Comparison of ENCODE assay signal across 41 mouse cellular contexts in the genomic region with DNA sequence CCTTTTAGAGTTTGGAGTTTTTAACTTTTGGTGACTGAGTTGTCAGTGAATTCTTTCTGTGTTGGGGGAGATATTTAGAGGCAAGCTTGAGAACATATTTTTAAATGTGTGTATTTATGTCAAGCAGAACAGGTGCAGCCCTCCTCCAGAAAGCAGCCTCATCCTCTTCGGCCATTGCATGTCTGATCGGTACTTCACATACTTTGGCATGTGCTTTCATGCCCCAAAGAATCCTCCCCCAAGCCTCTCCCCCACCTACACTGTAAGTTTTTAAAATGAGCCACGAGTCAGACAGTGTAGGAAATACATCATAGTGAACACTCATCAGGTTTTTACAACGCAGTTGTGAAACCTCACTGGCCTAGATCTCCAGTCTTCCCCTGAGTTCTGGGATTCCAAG. TPM values are rescaled to one million over a fixed set of nuclear protein-coding genes. Genes with fewer than 3 reads are reported as not detected.
"Had no signal": no experiment of that assay in that cellular context is flagged by ENCODE, and none has a peak within 500 bp of the region (broad histone marks: within the 10 kb centered on the region; RNA-seq: fewer than 3 reads in every experiment).

No protein-coding gene starts in this region.

- ATAC-seq: hindbrain, embryonic 16.5 days; intestine, embryonic 16.5 days; liver, embryonic 12.5 days had no signal

- H3K27ac ChIP-seq: heart, embryonic 10.5 days; heart, embryonic 13.5 days; heart, embryonic 15.5 days; hindbrain, embryonic 13.5 days; kidney, embryonic 15.5 days; kidney, postnatal 0 days; limb, embryonic 13.5 days; limb, embryonic 15.5 days; liver, embryonic 12.5 days; liver, embryonic 14.5 days had no signal

- H3K9ac ChIP-seq: heart, embryonic 13.5 days; heart, embryonic 15.5 days; hindbrain, embryonic 13.5 days; kidney, embryonic 15.5 days; limb, embryonic 13.5 days; limb, embryonic 15.5 days; liver, embryonic 12.5 days; liver, embryonic 14.5 days had no signal

- H3K4me1 ChIP-seq: heart, embryonic 10.5 days; heart, embryonic 13.5 days; heart, embryonic 15.5 days; hindbrain, embryonic 13.5 days; kidney, embryonic 15.5 days; limb, embryonic 13.5 days; limb, embryonic 15.5 days; liver, embryonic 12.5 days had no signal

- H3K4me3 ChIP-seq: heart, embryonic 10.5 days; heart, embryonic 13.5 days; heart, embryonic 15.5 days; hindbrain, embryonic 13.5 days; kidney, embryonic 15.5 days; limb, embryonic 13.5 days; limb, embryonic 15.5 days; liver, embryonic 12.5 days had no signal

- H3K27me3 ChIP-seq: heart, embryonic 13.5 days; heart, embryonic 15.5 days; hindbrain, embryonic 13.5 days; kidney, embryonic 15.5 days; limb, embryonic 13.5 days; limb, embryonic 15.5 days; liver, embryonic 12.5 days had no signal

- DNase-seq: gastrocnemius, postnatal 14 days; gastrocnemius, postnatal 36 days; heart, adult 18-20 months; heart, postnatal 14 days; heart, postnatal 36 days; kidney, adult 11 months; kidney, adult 2 months; kidney, adult 9 months; kidney, postnatal 14 days; kidney, postnatal 36 days; layer of hippocampus, adult 9-11 months; layer of hippocampus, postnatal 36 days; left cerebral cortex, postnatal 4 days had no signal

- H3K9me3 ChIP-seq: heart, embryonic 10.5 days; heart, embryonic 13.5 days; heart, embryonic 15.5 days; hindbrain, embryonic 13.5 days; kidney, embryonic 15.5 days; limb, embryonic 13.5 days; limb, embryonic 15.5 days; liver, embryonic 12.5 days had no signal

- H3K36me3 ChIP-seq: heart, embryonic 10.5 days; heart, embryonic 13.5 days; heart, embryonic 15.5 days; hindbrain, embryonic 13.5 days; kidney, embryonic 15.5 days; limb, embryonic 13.5 days; limb, embryonic 15.5 days; liver, embryonic 12.5 days had no signal

- H3K4me2 ChIP-seq: heart, embryonic 13.5 days; heart, embryonic 15.5 days; hindbrain, embryonic 13.5 days; kidney, embryonic 15.5 days; limb, embryonic 13.5 days; limb, embryonic 15.5 days; liver, embryonic 12.5 days had no signal

RNA-seq across cellular contexts. Expression of a gene that starts 6.0 kb away (rescaled TPM):
- total RNA-seq: gastrocnemius, adult 18-20 months; gastrocnemius, postnatal 14 days; gastrocnemius, postnatal 36 days; heart, adult 8-10 months; heart, postnatal 14 days; heart, postnatal 36 days; hematopoietic stem cell, adult 5-6 weeks; layer of hippocampus, adult 18-20 months; layer of hippocampus, adult 8-10 months; layer of hippocampus, postnatal 14 days; layer of hippocampus, postnatal 36 days; left cerebral cortex, adult 18-20 months; left cerebral cortex, adult 8-10 months; left cerebral cortex, postnatal 10 days; left cerebral cortex, postnatal 25 days; left cerebral cortex, postnatal 4 days had no signal
- polyA plus RNA-seq: gonadal fat pad, adult 2 months; heart, embryonic 10.5 days; heart, embryonic 13.5 days; heart, postnatal 0 days; hindbrain, embryonic 11.5 days; hindbrain, embryonic 13.5 days; hindbrain, embryonic 16.5 days; intestine, embryonic 14.5 days; intestine, embryonic 16.5 days; limb, embryonic 11.5 days; liver, embryonic 12.5 days; liver, embryonic 14.5 days had no signal

RNA-seq across cellular contexts. Expression of a gene that starts 34.0 kb away (rescaled TPM):
- total RNA-seq: gastrocnemius, adult 18-20 months; gastrocnemius, adult 8-10 months; gastrocnemius, postnatal 14 days; gastrocnemius, postnatal 36 days; heart, adult 18-20 months; heart, adult 8-10 months; heart, postnatal 14 days; heart, postnatal 36 days; hematopoietic stem cell, adult 5-6 weeks; layer of hippocampus, adult 18-20 months; layer of hippocampus, adult 8-10 months; layer of hippocampus, postnatal 14 days; layer of hippocampus, postnatal 36 days; left cerebral cortex, adult 18-20 months; left cerebral cortex, adult 8-10 months; left cerebral cortex, postnatal 10 days; left cerebral cortex, postnatal 25 days had no signal
- polyA plus RNA-seq: heart, embryonic 15.5 days; heart, postnatal 0 days; hindbrain, embryonic 11.5 days; hindbrain, embryonic 13.5 days; hindbrain, embryonic 16.5 days; limb, embryonic 13.5 days had no signal
